Mouse (Mus musculus) liver, embryonic 12.5 days (tissue): ENCODE results near the gene Hoxa7. TPM values are rescaled to one million over a fixed set of nuclear protein-coding genes. Genes with fewer than 3 reads are reported as not detected.

Experiments
- ATAC-seq: fragments of 200-750 bp; cut with Nextera tagmentation; 2 replicates; pipeline ENCODE4 v1.8.0; 2017; ENCODE audit warnings: moderate number of reproducible peaks, mild to moderate bottlenecking, moderate library complexity
- H3K27ac ChIP-seq: fragments of 300-500 bp; sonication (generic); 2 replicates; pipeline ENCODE4 v1.5.1; 2016; ENCODE audit warnings: mild to moderate bottlenecking
- H3K27me3 ChIP-seq: fragments of 300-500 bp; sonication (generic); replicated peaks from 2 replicates; pipeline ENCODE4 v1.6.1; 2016; ENCODE audit warnings: mild to moderate bottlenecking, moderate library complexity
- H3K36me3 ChIP-seq: fragments of 300-500 bp; sonication (generic); 2 replicates; pipeline ENCODE4 v1.6.1; 2016; ENCODE audit warnings: mild to moderate bottlenecking, moderate library complexity
- H3K4me1 ChIP-seq: fragments of 300-500 bp; sonication (generic); 2 replicates; pipeline ENCODE4 v1.6.1; 2016
- H3K4me2 ChIP-seq: fragments of 300-500 bp; sonication (generic); 2 replicates; pipeline ENCODE4 v1.6.1; 2016; ENCODE audit warnings: mild to moderate bottlenecking, moderate library complexity
- H3K4me3 ChIP-seq: fragments of 300-500 bp; sonication (generic); 2 replicates; pipeline ENCODE4 v1.5.1; 2016; ENCODE audit warnings: mild to moderate bottlenecking, moderate library complexity
- H3K9ac ChIP-seq: fragments of 300-500 bp; sonication (generic); 2 replicates; pipeline ENCODE4 v1.6.1; 2016; ENCODE audit warnings: mild to moderate bottlenecking, moderate library complexity
- H3K9me3 ChIP-seq: fragments of 300-500 bp; sonication (generic); replicated peaks from 2 replicates; pipeline ENCODE4 v1.6.1; 2016; ENCODE audit warnings: mild to moderate bottlenecking, moderate library complexity
- WGBS: fragments of 180-500 bp; shearing (Covaris S2); methylation state at CpG from one replicate; pipeline ENCODE4 v1.1.7; 2016; ENCODE audit not compliant: insufficient replicate concordance; 5-methylcytosine and 5-hydroxymethylcytosine counted together
- polyA plus RNA-seq: library from polyadenylated mRNA; unstranded; fragments of >200 nt; fragmentation: Nextera tagmentation; extraction: Ambion mirVana; gene quantifications from 2 replicates; pipeline ENCODE4 v1.2.1, GENCODE M21; 2016

The Hoxa7 gene
- polyA plus RNA-seq, 1 experiment from 2014 or later: 0.74 TPM

DNA sequence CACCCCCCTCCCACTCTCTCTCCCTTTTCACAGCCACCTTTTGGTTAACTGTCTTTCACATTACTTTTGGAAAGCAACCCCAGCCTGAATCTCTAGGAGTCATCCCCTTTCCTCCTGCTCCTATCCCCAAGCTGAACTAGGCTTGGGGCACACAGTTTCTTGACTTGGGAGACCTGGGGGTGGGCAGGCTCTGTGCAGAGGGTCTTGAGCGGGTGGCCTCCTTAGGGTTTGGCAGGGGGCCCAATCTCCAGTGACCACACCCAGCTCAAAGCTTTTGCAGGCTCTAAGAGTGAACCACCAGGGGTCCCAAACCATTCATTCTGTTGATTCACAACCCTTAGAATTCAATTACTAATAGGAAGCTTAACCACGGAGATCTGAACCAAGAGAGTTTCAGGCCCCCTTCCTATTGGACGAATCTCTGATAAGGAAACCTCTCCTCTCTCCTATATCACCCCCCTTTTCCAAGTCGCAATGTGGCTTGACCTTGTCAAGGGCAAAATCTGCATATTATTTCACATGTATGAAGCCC is 21.2 kb upstream of the Hoxa7 start:
- ATAC-seq: no peak
- H3K4me3 ChIP-seq: no peak overlapping the region
- H3K9me3 ChIP-seq: no peaks in the 10 kb centered on the region
- H3K27ac ChIP-seq: no peak overlapping the region
- H3K4me1 ChIP-seq: peaks cover 7% of the 10 kb centered on the region; the same call in 1 of the 2 replicates
- WGBS: 8% methylated on average over 4 of the region's 4 CpGs
- no peak overlapping the region for H3K9ac ChIP-seq
- peaks cover 98% of the 10 kb centered on the region for H3K27me3 ChIP-seq
- no peak overlapping the region for H3K4me2 ChIP-seq
- H3K36me3 ChIP-seq: no peaks in the 10 kb centered on the region

DNA sequence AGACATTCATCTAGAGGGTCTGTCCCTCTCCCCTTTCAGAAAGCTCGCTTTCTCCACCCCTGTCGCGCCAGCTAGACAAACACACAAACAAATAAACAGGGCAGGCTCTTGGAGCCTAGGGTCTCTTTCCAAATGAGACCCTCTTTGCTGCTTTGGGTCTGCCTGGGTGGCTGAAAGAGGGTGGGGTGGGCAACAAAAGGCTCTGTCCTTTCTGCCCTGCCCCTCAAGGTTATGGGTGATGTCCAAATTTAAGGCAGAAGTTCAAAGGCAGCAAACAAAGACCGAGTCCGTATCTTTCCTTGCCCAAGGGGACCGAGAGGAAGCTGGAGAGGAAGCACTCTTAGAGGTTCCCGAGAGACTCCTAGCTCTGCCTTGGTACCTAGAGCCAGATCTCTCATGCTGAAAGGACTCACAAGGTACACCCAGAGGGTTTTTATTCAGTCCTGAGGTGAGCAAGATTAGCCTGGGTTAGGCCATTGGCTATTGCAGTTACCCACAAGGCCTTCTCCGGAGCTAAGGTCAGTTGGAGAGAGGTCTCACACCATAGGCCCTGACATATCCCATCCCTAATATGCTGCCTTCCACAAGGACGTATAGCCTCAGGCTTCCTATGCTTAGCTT is 19.5 kb upstream of the Hoxa7 start:
- no peak overlapping the region for H3K4me2 ChIP-seq
- H3K9me3 ChIP-seq: no peaks in the 10 kb centered on the region
- peaks cover 7% of the 10 kb centered on the region; the same call in 1 of the 2 replicates for H3K4me1 ChIP-seq
- H3K9ac ChIP-seq: no peak overlapping the region
- WGBS: 4% methylated on average over 9 of the region's 9 CpGs
- peaks cover 99% of the 10 kb centered on the region for H3K27me3 ChIP-seq
- H3K4me3 ChIP-seq: no peak overlapping the region
- H3K36me3 ChIP-seq: no peaks in the 10 kb centered on the region
- ATAC-seq: no peak
- no peak overlapping the region for H3K27ac ChIP-seq

GRCm38 (mm10) chr6:52240389-52241000 is 18.8 kb upstream of the Hoxa7 start, which contains the start of gene Hoxa10:
Gene Hoxa10 (minus strand): TSS chr6:52240854.
- ATAC-seq: no peak
- Histone ChIP-seq H3K9me3 (no peaks in the 10 kb centered on the region), H3K4me2 (peak within 1 kb of the TSS; percentile 16; the same call in 1 of the 2 replicates), H3K4me3 (no peak within 1 kb of the TSS), H3K36me3 (no peaks in the 10 kb centered on the region), H3K27me3 (peaks cover 99% of the 10 kb centered on the region), H3K9ac (no peak within 1 kb of the TSS), H3K4me1 (peaks cover 7% of the 10 kb centered on the region; the same call in 1 of the 2 replicates), H3K27ac (no peak within 1 kb of the TSS)
- 2% methylated on average over 35 of the region's 35 CpGs for WGBS

DNA sequence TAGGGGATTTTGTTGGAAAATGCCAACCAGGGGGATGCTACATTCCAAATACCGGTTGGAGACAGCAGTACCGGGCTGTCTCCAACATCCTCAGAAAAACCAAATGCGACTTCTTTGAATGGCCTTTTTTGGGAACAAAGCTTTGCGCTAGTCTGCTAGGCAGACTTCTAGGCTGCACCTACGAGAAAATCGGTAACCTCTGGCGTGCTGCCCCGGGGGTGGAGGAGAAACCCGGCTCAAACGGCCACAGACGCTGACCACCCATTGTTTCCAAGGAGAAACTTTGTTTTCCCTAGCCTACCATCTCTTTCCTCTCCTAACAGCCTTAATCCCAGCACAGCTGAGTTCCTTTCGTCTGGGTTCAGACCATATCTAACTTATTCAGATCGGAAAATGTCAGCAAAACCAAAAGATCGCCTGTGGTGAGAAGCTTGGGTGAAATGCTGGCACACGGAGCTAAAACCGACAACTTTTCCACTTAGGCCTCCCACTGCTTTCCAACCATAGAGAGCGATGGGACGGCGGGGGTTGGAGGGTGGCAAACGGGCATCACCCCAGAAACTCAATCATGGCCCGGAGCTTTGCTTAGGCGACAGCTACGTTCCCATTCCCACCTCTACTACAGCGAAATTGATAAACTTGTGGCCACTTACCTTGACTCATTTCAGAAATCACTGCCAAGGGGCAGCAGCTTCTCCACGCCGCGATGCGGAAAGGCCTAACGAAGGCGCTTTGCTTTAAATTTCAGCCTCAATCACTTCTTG is 18.2 kb upstream of the Hoxa7 start:
- Histone ChIP-seq H3K4me3 (no peak overlapping the region), H3K36me3 (no peaks in the 10 kb centered on the region), H3K27ac (no peak overlapping the region), H3K4me2 (peak overlapping the region; percentile 16; the same call in 1 of the 2 replicates), H3K9me3 (no peaks in the 10 kb centered on the region), H3K9ac (no peak overlapping the region), H3K27me3 (peaks cover 99% of the 10 kb centered on the region), H3K4me1 (0 out of 2 replicates have a peak, but pooled peaks cover under 1% of the 10 kb centered on the region)
- no peak for ATAC-seq
- WGBS: 4% methylated on average over 30 of the region's 30 CpGs

DNA sequence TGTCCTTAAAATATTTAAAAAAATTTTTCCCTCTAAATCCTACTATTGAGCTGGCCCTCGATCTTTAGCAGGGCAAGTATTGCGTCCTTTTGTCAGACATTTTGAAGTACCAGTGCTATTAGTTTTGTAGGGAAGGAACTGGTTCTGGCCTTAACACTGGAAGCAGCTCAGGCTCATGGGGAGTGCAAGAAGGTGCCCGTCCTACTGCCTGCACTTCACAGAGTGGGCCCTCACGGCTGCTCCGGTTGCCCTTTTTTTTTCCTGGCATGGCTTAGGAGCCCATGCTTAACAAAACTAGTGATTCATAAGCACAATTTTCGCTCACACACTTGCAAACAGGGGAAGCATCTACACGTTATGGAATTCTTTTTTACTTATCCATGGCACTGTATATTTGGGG is 17.3 kb upstream of the Hoxa7 start:
- H3K4me2 ChIP-seq: no peak overlapping the region

GRCm38 (mm10) chr6:52238155-52238545 is 16.5 kb upstream of the Hoxa7 start:
- H3K36me3 ChIP-seq: no peaks in the 10 kb centered on the region
- H3K9ac ChIP-seq: no peak overlapping the region
- no peaks in the 10 kb centered on the region for H3K4me1 ChIP-seq
- no peak overlapping the region for H3K4me3 ChIP-seq
- H3K4me2 ChIP-seq: no peak overlapping the region
- WGBS: 6% methylated on average over 7 of the region's 7 CpGs
- H3K27ac ChIP-seq: no peak overlapping the region
- H3K27me3 ChIP-seq: peaks cover 99% of the 10 kb centered on the region
- no peak for ATAC-seq
- no peaks in the 10 kb centered on the region for H3K9me3 ChIP-seq

More for the DNA sequence above, 17.3 kb upstream of the Hoxa7 start:
- no peak overlapping the region for H3K27ac ChIP-seq
- H3K4me1 ChIP-seq: no peaks in the 10 kb centered on the region
- H3K9me3 ChIP-seq: no peaks in the 10 kb centered on the region
- no peak for ATAC-seq
- no peak overlapping the region for H3K4me3 ChIP-seq
- WGBS: 6% methylated on average over 7 of the region's 7 CpGs
- H3K27me3 ChIP-seq: peaks cover 99% of the 10 kb centered on the region
- no peaks in the 10 kb centered on the region for H3K36me3 ChIP-seq
- no peak overlapping the region for H3K9ac ChIP-seq

DNA sequence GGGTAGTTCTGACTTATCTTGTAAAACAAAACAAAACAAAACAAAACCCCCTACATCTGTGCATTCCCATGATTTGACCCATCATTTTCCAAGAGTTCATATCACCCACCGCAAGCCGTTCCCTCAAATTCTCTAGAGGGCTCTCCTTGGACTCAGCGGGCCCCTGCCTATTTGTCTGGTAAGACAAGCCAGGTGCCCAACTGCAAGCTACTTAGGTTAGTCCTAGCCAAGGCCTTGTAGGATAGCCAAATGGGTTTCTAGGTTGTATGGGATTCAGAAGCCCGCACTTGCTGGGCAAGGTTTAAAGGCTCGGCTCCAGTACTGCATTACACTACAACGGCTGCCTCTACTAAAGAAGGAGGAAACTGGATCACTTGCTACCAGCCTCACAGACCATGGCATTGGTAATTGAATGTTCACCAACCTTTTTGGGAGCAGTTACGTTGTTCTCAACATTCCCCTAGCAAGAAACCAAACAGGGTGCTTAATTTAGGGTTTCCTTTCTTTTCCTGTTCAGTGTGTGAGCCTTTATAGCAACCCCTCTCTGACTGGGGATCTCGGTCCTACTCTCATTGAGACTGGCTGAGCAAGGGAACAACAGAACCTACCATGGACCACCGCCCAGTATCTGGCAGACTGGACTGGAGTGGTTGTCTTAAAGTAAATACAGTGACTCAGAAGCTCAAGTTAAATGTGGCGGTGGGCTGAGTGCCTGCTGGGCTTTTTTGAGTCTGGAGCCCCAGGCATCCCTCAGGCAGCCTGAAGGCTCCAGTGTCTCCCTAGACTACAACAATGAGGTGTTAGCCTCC is 15.9 kb upstream of the Hoxa7 start:
- H3K4me3 ChIP-seq: no peak overlapping the region
- H3K4me1 ChIP-seq: no peaks in the 10 kb centered on the region
- 14% methylated on average over 10 of the region's 10 CpGs for WGBS

DNA sequence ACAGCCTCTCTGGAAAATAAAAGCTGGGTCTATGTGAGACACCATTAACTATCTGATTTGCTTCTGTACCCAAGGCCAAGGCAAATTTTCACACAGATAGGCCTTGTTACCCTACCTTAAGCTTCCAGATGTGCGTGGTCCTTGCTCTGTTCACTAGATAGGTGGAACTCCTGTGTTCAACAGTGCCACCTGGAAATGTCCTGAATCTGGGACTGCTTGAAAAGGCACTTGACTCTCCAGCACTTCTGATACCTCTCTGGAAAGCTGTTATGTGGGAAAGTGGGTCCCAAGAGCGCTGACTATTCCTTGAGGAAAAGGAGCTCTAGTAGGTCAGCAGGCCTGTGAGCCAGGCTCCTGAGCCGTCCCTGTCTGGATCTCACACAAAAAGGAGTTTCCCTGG is 15.2 kb upstream of the Hoxa7 start:
- no peaks in the 10 kb centered on the region for H3K36me3 ChIP-seq
- no peaks in the 10 kb centered on the region for H3K9me3 ChIP-seq
- H3K9ac ChIP-seq: no peak overlapping the region
- H3K4me3 ChIP-seq: no peak overlapping the region
- no peak overlapping the region for H3K4me2 ChIP-seq
- WGBS: 17% methylated on average over 3 of the region's 3 CpGs
- H3K4me1 ChIP-seq: no peaks in the 10 kb centered on the region
- no peak overlapping the region for H3K27ac ChIP-seq
- peaks cover 99% of the 10 kb centered on the region for H3K27me3 ChIP-seq
- ATAC-seq: no peak

More for the DNA sequence above, 15.9 kb upstream of the Hoxa7 start:
- no peak overlapping the region for H3K27ac ChIP-seq
- H3K36me3 ChIP-seq: no peaks in the 10 kb centered on the region
- peaks cover 99% of the 10 kb centered on the region for H3K27me3 ChIP-seq
- ATAC-seq: no peak
- no peaks in the 10 kb centered on the region for H3K9me3 ChIP-seq
- no peak overlapping the region for H3K9ac ChIP-seq
- H3K4me2 ChIP-seq: no peak overlapping the region

- 20% methylated on average over 6 of the region's 6 CpGs for WGBS
- no peak overlapping the region for H3K27ac ChIP-seq
- H3K9ac ChIP-seq: no peak overlapping the region
- no peaks in the 10 kb centered on the region for H3K4me1 ChIP-seq
- peaks cover 98% of the 10 kb centered on the region for H3K27me3 ChIP-seq
- no peak for ATAC-seq
- H3K36me3 ChIP-seq: no peaks in the 10 kb centered on the region
- H3K4me2 ChIP-seq: no peak overlapping the region
- H3K9me3 ChIP-seq: no peaks in the 10 kb centered on the region
- no peak overlapping the region for H3K4me3 ChIP-seq
Observed at GRCm38 (mm10) chr6:52235866-52236265, 14.2 kb upstream of the Hoxa7 start.

DNA sequence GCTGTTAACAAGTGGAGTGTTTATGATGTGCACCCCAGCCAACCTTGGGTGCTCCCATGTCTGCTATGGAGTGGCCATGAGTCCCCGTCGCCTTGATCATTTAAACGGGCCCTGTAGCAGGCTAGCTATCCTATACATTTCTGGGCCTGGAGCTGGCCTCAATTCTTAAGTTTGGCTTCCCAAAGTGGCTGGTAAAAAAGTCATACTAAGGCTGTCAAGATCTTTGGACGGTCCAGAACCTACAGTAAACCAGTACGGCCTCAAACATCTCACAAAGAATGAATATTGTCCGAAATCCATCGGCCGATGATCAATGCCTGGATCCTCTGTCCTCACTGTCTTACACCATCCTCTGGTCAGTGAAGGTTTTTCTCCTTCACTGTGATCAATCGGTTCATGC is 13.6 kb upstream of the Hoxa7 start:
- no peaks in the 10 kb centered on the region for H3K4me1 ChIP-seq
- no peaks in the 10 kb centered on the region for H3K9me3 ChIP-seq
- peaks cover 98% of the 10 kb centered on the region for H3K27me3 ChIP-seq
- 32% methylated on average over 9 of the region's 9 CpGs for WGBS
- no peak overlapping the region for H3K9ac ChIP-seq
- no peak overlapping the region for H3K4me3 ChIP-seq
- H3K4me2 ChIP-seq: no peak overlapping the region
- no peak overlapping the region for H3K27ac ChIP-seq
- ATAC-seq: no peak
- no peaks in the 10 kb centered on the region for H3K36me3 ChIP-seq

DNA sequence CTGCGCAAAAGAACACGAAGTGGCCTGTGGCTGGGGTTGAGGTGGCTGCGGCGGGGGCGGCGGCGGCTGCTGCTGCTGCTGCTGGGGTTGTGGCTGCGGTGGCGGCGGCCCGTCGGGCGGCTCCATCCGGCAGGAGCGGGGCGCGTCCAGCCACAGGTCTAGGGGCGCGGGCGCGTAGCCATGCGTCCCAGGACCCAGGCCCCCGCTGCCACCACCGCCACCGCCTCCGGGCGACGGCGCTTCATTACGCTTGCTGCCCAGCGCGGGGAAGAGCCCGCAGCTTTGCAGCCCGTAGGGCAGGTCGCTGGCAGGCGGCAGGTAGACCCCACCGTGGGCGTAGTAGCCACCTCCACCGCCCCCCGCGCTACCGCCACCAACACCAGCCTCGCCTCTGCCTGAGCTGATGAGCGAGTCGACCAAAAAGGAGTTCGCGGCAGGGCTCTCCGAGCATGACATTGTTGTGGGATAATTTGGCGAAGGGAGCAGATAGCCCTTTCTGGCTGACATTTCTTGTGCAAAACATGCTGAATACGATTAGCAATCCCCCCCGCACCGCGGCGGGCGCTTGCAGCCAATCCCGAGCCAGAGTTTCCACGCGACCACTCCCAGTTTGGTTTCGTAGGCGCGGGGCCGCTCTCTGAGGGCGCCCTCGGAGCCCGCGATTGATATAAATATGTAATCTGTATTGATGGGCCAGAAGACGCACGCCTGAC is 12.9 kb upstream of the Hoxa7 start:
- ATAC-seq: no peak
- Histone ChIP-seq H3K36me3 (no peaks in the 10 kb centered on the region), H3K4me1 (no peaks in the 10 kb centered on the region), H3K27ac (no peak overlapping the region), H3K4me3 (no peak overlapping the region), H3K9ac (no peak overlapping the region), H3K9me3 (no peaks in the 10 kb centered on the region), H3K27me3 (peaks cover 98% of the 10 kb centered on the region), H3K4me2 (no peak overlapping the region)
- WGBS: 4% methylated on average over 56 of the region's 68 CpGs
